Mouse (Mus musculus) E14TG2a.4 (cell line): ENCODE measurements around the gene Srpk1.

Experiments used
- CTCF ChIP-seq: conservative IDR thresholded peaks from 2 replicates; pipeline ENCODE4 v1.5.1; 2014; ENCODE audit warnings: low read length
- NANOG ChIP-seq: IDR thresholded peaks from 2 replicates; pipeline ENCODE4 v1.6.1; 2014; ENCODE audit warnings: borderline replicate concordance, low read length, mixed read lengths

- TF ChIP-seq CTCF (no peak), NANOG (no peak)
Observed at GRCm38 (mm10) chr17:28637711-28638690, 15.5 kb upstream of the Srpk1 start.
